10 mouse cellular contexts compared by ENCODE assay signal in genomic region chr6:94563203-94563940, GRCm38 (mm10).
DNase-seq lines count a peak whose midpoint lies in the region; ATAC-seq and TF ChIP-seq lines count a peak whose summit lies in the region.
"Had no signal": no experiment of that assay in that cellular context is flagged by ENCODE, and none has a peak within 500 bp of the region (broad histone marks: within the 10 kb centered on the region; RNA-seq: fewer than 3 reads in every experiment).

No protein-coding gene starts in this region.

- 63% methylated on average over 8 of the region's 8 CpGs for WGBS in midbrain, postnatal 0 days
- WGBS in midbrain, embryonic 15.5 days = 62% methylated on average over 8 of the region's 8 CpGs

- no peak for DNase-seq in gastrocnemius, adult 2 months
- DNase-seq in gastrocnemius, postnatal 14 days = no peak
- peak; percentile 8 to 15 for DNase-seq in kidney, postnatal 36 days
- no peak for DNase-seq in kidney, adult 11 months
- DNase-seq in midbrain, postnatal 0 days (ENCODE audit: low spot score) = no peak
- peak; percentile 35 for DNase-seq in yolk sac, embryonic 10.5 days (ENCODE audit: low spot score)
- DNase-seq: thymus, adult 2 months had no signal

- peak; percentile 44 for TF ChIP-seq CTCF in gastrocnemius, adult 2 months (IDR thresholded peaks at IDR 0.05)
- peak; percentile 67 for TF ChIP-seq CTCF in midbrain, postnatal 0 days (IDR thresholded peaks at IDR 0.05)

- H3K4me3 ChIP-seq in gastrocnemius, adult 2 months = no peak overlapping the region
- H3K4me3 ChIP-seq in midbrain, postnatal 0 days (ENCODE audit: low read depth, low read length) = no peak overlapping the region
- no peak overlapping the region for H3K4me3 ChIP-seq in midbrain, embryonic 15.5 days
- H3K4me3 ChIP-seq: lung, embryonic 15.5 days had no signal

- ATAC-seq in midbrain, postnatal 0 days (ENCODE audit: low FRiP score) = no peak
- ATAC-seq in midbrain, embryonic 15.5 days (replicated peaks) = no peak
- no peak for ATAC-seq in monocyte, adult 5-6 weeks (replicated peaks; ENCODE audit: insufficient number of reproducible peaks, low FRiP score, low TSS enrichment, poor library complexity, severe bottlenecking)

- no peaks in the 10 kb centered on the region for H3K4me1 ChIP-seq in midbrain, postnatal 0 days (ENCODE audit: insufficient read depth, low read length)
- H3K4me1 ChIP-seq in midbrain, embryonic 15.5 days = no peaks in the 10 kb centered on the region; the same call in 1 of the 2 replicates
- H3K4me1 ChIP-seq: lung, embryonic 15.5 days had no signal

- no peaks in the 10 kb centered on the region for H3K36me3 ChIP-seq in midbrain, postnatal 0 days (ENCODE audit: insufficient read depth, low read length)
- no peaks in the 10 kb centered on the region for H3K36me3 ChIP-seq in midbrain, embryonic 15.5 days (replicated peaks)
- H3K36me3 ChIP-seq: lung, embryonic 15.5 days had no signal

- no peak overlapping the region for H3K9ac ChIP-seq in midbrain, postnatal 0 days (replicated peaks; ENCODE audit: low read length, poor library complexity, severe bottlenecking)
- H3K9ac ChIP-seq in midbrain, embryonic 15.5 days = no peak overlapping the region
- H3K9ac ChIP-seq: lung, embryonic 15.5 days had no signal

- no peak overlapping the region for H3K27ac ChIP-seq in gastrocnemius, adult 2 months
- no peak overlapping the region for H3K27ac ChIP-seq in midbrain, postnatal 0 days (ENCODE audit: low read depth, low read length)
- no peak overlapping the region for H3K27ac ChIP-seq in midbrain, embryonic 15.5 days
- H3K27ac ChIP-seq: lung, embryonic 15.5 days had no signal

- intact Hi-C loops in gastrocnemius, adult 2 months (cut with DNase I) = no loop called here
- intact Hi-C loops in gastrocnemius, postnatal 14 days (cut with DNase I; ENCODE audit: low total_unique reads) = no loop called here

- no peaks in the 10 kb centered on the region for H3K9me3 ChIP-seq in midbrain, postnatal 0 days (ENCODE audit: low read length)
- H3K9me3 ChIP-seq in midbrain, embryonic 15.5 days = no peaks in the 10 kb centered on the region
- H3K9me3 ChIP-seq: lung, embryonic 15.5 days had no signal

- H3K27me3 ChIP-seq in midbrain, postnatal 0 days (ENCODE audit: insufficient read depth, low read length) = no peaks in the 10 kb centered on the region
- H3K27me3 ChIP-seq in midbrain, embryonic 15.5 days (replicated peaks) = no peaks in the 10 kb centered on the region
- H3K27me3 ChIP-seq: lung, embryonic 15.5 days had no signal

- no peak overlapping the region for H3K4me2 ChIP-seq in midbrain, postnatal 0 days (ENCODE audit: low read depth, low read length, poor library complexity, severe bottlenecking)
- H3K4me2 ChIP-seq in midbrain, embryonic 15.5 days = no peak overlapping the region
- H3K4me2 ChIP-seq: lung, embryonic 15.5 days had no signal

Comparison
In these comparisons a context has a peak if more than half of its experiments do, and no peak if none do; other contexts are left out.
1. DNase-seq: peak in kidney, postnatal 36 days (2 of 2) and yolk sac, embryonic 10.5 days (single experiment); none in gastrocnemius, adult 2 months (single experiment), gastrocnemius, postnatal 14 days (single experiment), kidney, adult 11 months (single experiment) and midbrain, postnatal 0 days (single experiment).